Mouse (Mus musculus): ENCODE data around the gene Olfr781. TPM values are rescaled to one million over a fixed set of nuclear protein-coding genes. Genes with fewer than 3 reads are reported as not detected.
"Not testable (repeated sequence)": the region's sequence is repeated elsewhere in the genome, so short reads cannot be mapped to it uniquely, and the experiment has no call there.

Olfr781 gene
- not detected in 2 replicates for polyA plus RNA-seq (2015; fragmentation: Nextera tagmentation; extraction: Ambion mirVana)

GRCm38 (mm10) chr10:129328554-129328953, at the start of gene Olfr781:
Olfr781 (plus strand) TSS chr10:129328854.
- no peaks in the 10 kb centered on the region for H3K9me3 ChIP-seq (ENCODE audit: control insufficient read depth, low read length)
- H3K9ac ChIP-seq (ENCODE audit: low read length): no peak within 1 kb of the TSS
- H3K27ac ChIP-seq (replicated peaks): no peak within 1 kb of the TSS
- no peak for DNase-seq (ENCODE audit: low spot score)
- H3K36me3 ChIP-seq (ENCODE audit: control insufficient read depth, insufficient read depth, low read length): no peaks in the 10 kb centered on the region
- no peak within 1 kb of the TSS for H3K4me3 ChIP-seq (ENCODE audit: low read depth, low read length)
- no peaks in the 10 kb centered on the region for H3K27me3 ChIP-seq (ENCODE audit: control insufficient read depth, insufficient read depth, low read length)
- no peak for TF ChIP-seq CTCF (IDR thresholded peaks at IDR 0.05; ENCODE audit: low read depth)
- no peak for TF ChIP-seq EP300 (optimal IDR thresholded peaks at IDR 0.05)
- no peak for ATAC-seq (ENCODE audit: low FRiP score, low TSS enrichment)
- H3K4me1 ChIP-seq (replicated peaks; ENCODE audit: control insufficient read depth, insufficient read depth): no peaks in the 10 kb centered on the region
- no peak within 1 kb of the TSS for H3K4me2 ChIP-seq (replicated peaks; ENCODE audit: low read depth)

GRCm38 (mm10) chr10:129312973-129313372, 15.7 kb upstream of the Olfr781 start:
- WGBS: 51% methylated on average over 1 of the region's 1 CpGs
- H3K9ac ChIP-seq (ENCODE audit: low read length); ATAC-seq (ENCODE audit: low FRiP score, low TSS enrichment); H3K4me3 ChIP-seq (ENCODE audit: low read depth, low read length); H3K4me2 ChIP-seq (replicated peaks; ENCODE audit: low read depth); H3K36me3 ChIP-seq (ENCODE audit: control insufficient read depth, insufficient read depth, low read length); H3K9me3 ChIP-seq (ENCODE audit: control insufficient read depth, low read length); H3K4me1 ChIP-seq (replicated peaks; ENCODE audit: control insufficient read depth, insufficient read depth); H3K27ac ChIP-seq (replicated peaks); H3K27me3 ChIP-seq (ENCODE audit: control insufficient read depth, insufficient read depth, low read length); DNase-seq (ENCODE audit: low spot score): not testable (repeated sequence)

- H3K27ac ChIP-seq (replicated peaks); H3K9ac ChIP-seq (ENCODE audit: low read length); H3K9me3 ChIP-seq (ENCODE audit: control insufficient read depth, low read length); H3K4me2 ChIP-seq (replicated peaks; ENCODE audit: low read depth); H3K4me1 ChIP-seq (replicated peaks; ENCODE audit: control insufficient read depth, insufficient read depth); H3K4me3 ChIP-seq (ENCODE audit: low read depth, low read length); H3K27me3 ChIP-seq (ENCODE audit: control insufficient read depth, insufficient read depth, low read length); DNase-seq (ENCODE audit: low spot score); ATAC-seq (ENCODE audit: low FRiP score, low TSS enrichment); H3K36me3 ChIP-seq (ENCODE audit: control insufficient read depth, insufficient read depth, low read length): not testable (repeated sequence)
- no CpG with 5 or more reads among the region's 1 CpGs for WGBS
These were observed 15.1 kb upstream of the Olfr781 start for GRCm38 (mm10) chr10:129313521-129313920.

GRCm38 (mm10) chr10:129317817-129318216, 10.8 kb upstream of the Olfr781 start, which contains the start of gene Olfr780:
Olfr780 (plus strand) TSS chr10:129318117.
- no peak within 1 kb of the TSS for H3K9ac ChIP-seq (ENCODE audit: low read length)
- no peaks in the 10 kb centered on the region for H3K27me3 ChIP-seq (ENCODE audit: control insufficient read depth, insufficient read depth, low read length)
- WGBS: 83% methylated on average over 3 of the region's 3 CpGs
- no peak within 1 kb of the TSS for H3K27ac ChIP-seq (replicated peaks)
- ATAC-seq (ENCODE audit: low FRiP score, low TSS enrichment): no peak
- no peaks in the 10 kb centered on the region for H3K9me3 ChIP-seq (ENCODE audit: control insufficient read depth, low read length)
- H3K4me3 ChIP-seq (ENCODE audit: low read depth, low read length): no peak within 1 kb of the TSS
- TF ChIP-seq CTCF (IDR thresholded peaks at IDR 0.05; ENCODE audit: low read depth): no peak
- no peak for TF ChIP-seq EP300 (optimal IDR thresholded peaks at IDR 0.05)
- H3K36me3 ChIP-seq (ENCODE audit: control insufficient read depth, insufficient read depth, low read length): no peaks in the 10 kb centered on the region
- H3K4me2 ChIP-seq (replicated peaks; ENCODE audit: low read depth): no peak within 1 kb of the TSS
- DNase-seq (ENCODE audit: low spot score): no peak
- no peaks in the 10 kb centered on the region for H3K4me1 ChIP-seq (replicated peaks; ENCODE audit: control insufficient read depth, insufficient read depth)

GRCm38 (mm10) chr10:129348550-129348949, 19.9 kb downstream of the Olfr781 start, which contains the start of gene Olfr782:
Olfr782 (plus strand) TSS chr10:129348850.
- ATAC-seq (ENCODE audit: low FRiP score, low TSS enrichment) (no peak), DNase-seq (ENCODE audit: low spot score) (no peak)
- TF ChIP-seq EP300 (optimal IDR thresholded peaks at IDR 0.05) (no peak), CTCF (IDR thresholded peaks at IDR 0.05; ENCODE audit: low read depth) (no peak)
- H3K4me3 ChIP-seq (ENCODE audit: low read depth, low read length): no peak within 1 kb of the TSS
- H3K4me2 ChIP-seq (replicated peaks; ENCODE audit: low read depth): no peak within 1 kb of the TSS
- 93% methylated on average over 3 of the region's 3 CpGs for WGBS
- no peak within 1 kb of the TSS for H3K9ac ChIP-seq (ENCODE audit: low read length)
- no peaks in the 10 kb centered on the region for H3K36me3 ChIP-seq (ENCODE audit: control insufficient read depth, insufficient read depth, low read length)
- no peaks in the 10 kb centered on the region for H3K27me3 ChIP-seq (ENCODE audit: control insufficient read depth, insufficient read depth, low read length)
- H3K9me3 ChIP-seq (ENCODE audit: control insufficient read depth, low read length): no peaks in the 10 kb centered on the region
- H3K4me1 ChIP-seq (replicated peaks; ENCODE audit: control insufficient read depth, insufficient read depth): no peaks in the 10 kb centered on the region
- no peak within 1 kb of the TSS for H3K27ac ChIP-seq (replicated peaks)

DNA sequence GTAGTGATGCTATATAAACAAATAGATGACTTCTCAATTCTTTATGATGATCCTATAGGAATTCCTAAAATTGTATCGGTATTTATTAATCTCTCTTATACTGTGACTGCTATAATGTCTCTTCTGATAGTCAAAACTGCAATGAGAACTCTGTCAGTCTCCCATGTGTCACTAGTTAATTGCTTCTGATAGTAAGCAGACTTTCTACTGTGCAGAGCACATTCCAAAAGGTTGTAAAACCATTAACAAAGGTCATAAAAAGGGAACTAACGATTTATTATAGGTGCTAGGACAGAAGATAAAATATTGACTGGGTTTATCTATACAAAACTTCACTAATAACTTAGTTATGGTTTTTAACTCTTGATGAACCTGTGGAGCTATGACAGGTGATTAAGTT, 23.8 kb downstream of the Olfr781 start:
- ATAC-seq (ENCODE audit: low FRiP score, low TSS enrichment); H3K4me2 ChIP-seq (replicated peaks; ENCODE audit: low read depth); H3K9ac ChIP-seq (ENCODE audit: low read length); H3K9me3 ChIP-seq (ENCODE audit: control insufficient read depth, low read length); DNase-seq (ENCODE audit: low spot score); H3K4me1 ChIP-seq (replicated peaks; ENCODE audit: control insufficient read depth, insufficient read depth); H3K36me3 ChIP-seq (ENCODE audit: control insufficient read depth, insufficient read depth, low read length); H3K27ac ChIP-seq (replicated peaks); H3K27me3 ChIP-seq (ENCODE audit: control insufficient read depth, insufficient read depth, low read length); H3K4me3 ChIP-seq (ENCODE audit: low read depth, low read length): not testable (repeated sequence)
- WGBS: 60% methylated on average over 2 of the region's 2 CpGs

DNA sequence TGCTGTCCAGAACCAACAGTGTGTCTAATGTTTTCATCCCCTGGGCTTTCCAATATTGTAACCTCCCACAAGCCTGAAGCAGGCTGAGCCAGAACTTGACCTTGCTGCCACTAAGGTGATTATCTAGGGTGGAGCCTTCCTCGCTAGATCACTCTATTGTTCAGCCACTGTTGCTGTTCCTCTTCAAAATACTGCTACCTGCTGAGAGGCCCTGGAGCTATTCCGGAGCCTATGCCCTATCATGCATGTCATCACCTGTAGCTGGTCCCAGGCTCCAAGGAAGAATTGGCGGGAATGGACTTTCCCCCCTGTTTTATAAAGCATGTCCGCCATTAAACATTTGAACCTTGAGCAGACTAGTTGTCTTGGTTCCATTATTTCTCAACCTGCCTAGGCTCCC, 27.8 kb downstream of the Olfr781 start:
- DNase-seq (ENCODE audit: low spot score); H3K4me1 ChIP-seq (replicated peaks; ENCODE audit: control insufficient read depth, insufficient read depth); H3K9me3 ChIP-seq (ENCODE audit: control insufficient read depth, low read length); H3K9ac ChIP-seq (ENCODE audit: low read length); H3K27ac ChIP-seq (replicated peaks); H3K4me3 ChIP-seq (ENCODE audit: low read depth, low read length); H3K27me3 ChIP-seq (ENCODE audit: control insufficient read depth, insufficient read depth, low read length); ATAC-seq (ENCODE audit: low FRiP score, low TSS enrichment); H3K4me2 ChIP-seq (replicated peaks; ENCODE audit: low read depth); H3K36me3 ChIP-seq (ENCODE audit: control insufficient read depth, insufficient read depth, low read length): not testable (repeated sequence)
- 79% methylated on average over 4 of the region's 4 CpGs for WGBS

All from stomach, postnatal 0 days (tissue).